Mouse (Mus musculus) adipose tissue, adult 10 weeks (tissue): ENCODE results near the gene Olfr414. TPM values are rescaled to one million over a fixed set of nuclear protein-coding genes. Genes with fewer than 3 reads are reported as not detected.

ENCODE experiments used
- polyA plus RNA-seq: library from polyadenylated mRNA; stranded (reverse); fragments of 350-450 nt; fragmentation: Illumina TruSeq; extraction: RNeasy Lipid Tissue Mini Kit (QIAGEN cat#74804); gene quantifications from one replicate; pipeline ENCODE4 v1.2.3, GENCODE M21; 2014; ENCODE audit warnings: low read depth, low replicate concordance

The Olfr414 gene
- polyA plus RNA-seq, result not detected

DNA sequence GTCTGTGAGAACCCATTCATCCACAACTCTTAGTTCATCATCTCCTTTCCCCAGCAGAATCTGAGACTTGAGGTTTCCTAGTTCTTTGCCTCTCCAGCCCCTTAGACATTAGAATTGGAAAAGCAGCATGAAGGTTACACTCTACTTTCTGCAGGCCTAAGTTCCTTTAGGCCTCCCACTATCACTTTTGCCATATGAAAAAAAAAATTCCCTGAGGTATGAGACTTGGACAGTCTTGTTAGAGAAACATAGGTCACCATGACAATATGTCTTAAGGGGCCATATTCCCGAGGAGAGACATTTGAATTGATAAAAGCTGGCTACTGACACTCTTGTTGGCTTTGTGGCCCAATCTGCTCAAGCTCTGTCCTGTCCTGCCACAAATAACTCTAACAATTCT is at the start of gene Olfr414:
Gene Olfr414 (plus strand): TSS at position 301 of the 400 bp plus-strand sequence.

GRCm38 (mm10) chr1:174390746-174391145 is 33.1 kb upstream of the Olfr414 start, which contains the start of gene Olfr248:
Olfr248 (plus strand) TSS chr1:174391046.

DNA sequence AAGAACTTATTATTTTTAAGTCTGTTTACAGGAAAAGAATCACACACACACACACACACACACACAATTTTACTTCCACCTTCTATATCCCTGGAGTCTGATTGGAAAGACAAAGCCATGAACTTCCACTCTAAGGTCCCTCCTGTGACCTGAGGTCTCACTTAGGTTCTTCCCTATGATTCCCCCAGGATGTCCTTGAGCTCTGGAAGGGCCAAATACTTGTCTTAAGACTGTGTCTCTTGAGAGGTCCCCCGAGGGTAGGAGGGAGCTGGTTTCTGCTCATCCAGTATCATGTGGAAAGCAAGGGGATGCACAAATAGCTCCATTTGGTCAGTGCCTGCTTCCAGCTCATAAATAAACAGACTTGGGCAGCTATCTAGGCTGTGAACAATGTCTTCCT is 17.9 kb downstream of the Olfr414 start, which contains the start of gene Olfr220:
Gene Olfr220 (plus strand): TSS at position 301 of the 400 bp plus-strand sequence.

Other genes starting within 250 kb of the Olfr414 start
- gene Olfr419, start 172.0 kb upstream of the Olfr414 start, polyA plus RNA-seq, result not detected
- not detected for gene Mptx1, start 93.5 kb upstream of the Olfr414 start, polyA plus RNA-seq
- gene Olfr417, start 58.9 kb upstream of the Olfr414 start, polyA plus RNA-seq, result not detected
- not detected for gene Olfr248, start 33.0 kb upstream of the Olfr414 start, polyA plus RNA-seq
- gene Olfr220, start 18.0 kb downstream of the Olfr414 start, polyA plus RNA-seq, result not detected
- 1.3 TPM for gene Fmn2, start 77.8 kb downstream of the Olfr414 start, polyA plus RNA-seq